Mouse (Mus musculus): Measurements from ENCODE around the gene Zcchc17.

GRCm38 (mm10) chr4:130322567-130322966 is 37.2 kb downstream of the Zcchc17 start:
- TF ChIP-seq CTCF (IDR thresholded peaks at IDR 0.05 in 2 of 3, conservative IDR thresholded peaks at IDR 0.05 in 1 of 3; ENCODE audit: control insufficient read depth in 1 of 3, insufficient read depth in 1 of 3, low read depth in 2 of 3, low read length in 3 of 3, poor library complexity in 1 of 3, severe bottlenecking in 1 of 3) = no peak
- TF ChIP-seq POLR2AphosphoS5 (IDR thresholded peaks at IDR 0.05; ENCODE audit: borderline replicate concordance, low read depth, low read length) = no peak
- TF ChIP-seq POLR2A (IDR thresholded peaks at IDR 0.05; ENCODE audit: control insufficient read depth in 1 of 2, insufficient read depth in 1 of 2, low read depth in 1 of 2, low read length in 2 of 2, poor library complexity in 1 of 2) = no peak
- TF ChIP-seq GATA1 (IDR thresholded peaks at IDR 0.05; ENCODE audit: low read depth, low read length) = no peak
- TF ChIP-seq EP300 (IDR thresholded peaks at IDR 0.05; ENCODE audit: low read depth in 1 of 2, low read length in 2 of 2) = no peak
